Mouse (Mus musculus) intestine, embryonic 15.5 days (tissue): Measurements from ENCODE around the gene Cachd1. TPM values are rescaled to one million over a fixed set of nuclear protein-coding genes. Genes with fewer than 3 reads are reported as not detected.

Experiments
- ATAC-seq: fragments of 200-750 bp; cut with Nextera tagmentation; 2 replicates; pipeline ENCODE4 v1.8.0; 2017; ENCODE audit warnings: moderate TSS enrichment, moderate library complexity
- H3K27ac ChIP-seq: fragments of 300-500 bp; sonication (generic); 2 replicates; pipeline ENCODE4 v1.5.1; 2015; ENCODE audit warnings: mild to moderate bottlenecking, inconsistent platforms
- H3K27me3 ChIP-seq: fragments of 300-500 bp; sonication (generic); replicated peaks from 2 replicates; pipeline ENCODE4 v1.6.1; 2015; ENCODE audit warnings: inconsistent platforms
- H3K36me3 ChIP-seq: fragments of 300-500 bp; sonication (generic); 2 replicates; pipeline ENCODE4 v1.6.1; 2015; ENCODE audit warnings: inconsistent platforms
- H3K4me1 ChIP-seq: fragments of 300-500 bp; sonication (generic); replicated peaks from 2 replicates; pipeline ENCODE4 v1.6.1; 2015; ENCODE audit warnings: inconsistent platforms
- H3K4me2 ChIP-seq: fragments of 300-500 bp; sonication (generic); replicated peaks from 2 replicates; pipeline ENCODE4 v1.6.1; 2015; ENCODE audit warnings: mild to moderate bottlenecking, inconsistent platforms
- H3K4me3 ChIP-seq: fragments of 300-500 bp; sonication (generic); replicated peaks from 2 replicates; pipeline ENCODE4 v1.5.1; 2015; ENCODE audit warnings: inconsistent platforms
- H3K9ac ChIP-seq: fragments of 300-500 bp; sonication (generic); 2 replicates; pipeline ENCODE4 v1.6.1; 2015; ENCODE audit warnings: inconsistent platforms
- H3K9me3 ChIP-seq: fragments of 300-500 bp; sonication (generic); 2 replicates; pipeline ENCODE4 v1.6.1; 2016; ENCODE audit warnings: inconsistent platforms
- WGBS: fragments of 180-500 bp; shearing (Covaris S2); methylation state at CpG from one replicate; pipeline ENCODE4 v1.1.7; 2015; 5-methylcytosine and 5-hydroxymethylcytosine counted together
- polyA plus RNA-seq: library from polyadenylated mRNA; unstranded; fragments of >200 nt; fragmentation: Nextera tagmentation; extraction: Ambion mirVana; gene quantifications from 2 replicates; pipeline ENCODE4 v1.2.1, GENCODE M21; 2015

The Cachd1 gene
- 13.4 and 16.7 TPM in 2 replicates for polyA plus RNA-seq

DNA sequence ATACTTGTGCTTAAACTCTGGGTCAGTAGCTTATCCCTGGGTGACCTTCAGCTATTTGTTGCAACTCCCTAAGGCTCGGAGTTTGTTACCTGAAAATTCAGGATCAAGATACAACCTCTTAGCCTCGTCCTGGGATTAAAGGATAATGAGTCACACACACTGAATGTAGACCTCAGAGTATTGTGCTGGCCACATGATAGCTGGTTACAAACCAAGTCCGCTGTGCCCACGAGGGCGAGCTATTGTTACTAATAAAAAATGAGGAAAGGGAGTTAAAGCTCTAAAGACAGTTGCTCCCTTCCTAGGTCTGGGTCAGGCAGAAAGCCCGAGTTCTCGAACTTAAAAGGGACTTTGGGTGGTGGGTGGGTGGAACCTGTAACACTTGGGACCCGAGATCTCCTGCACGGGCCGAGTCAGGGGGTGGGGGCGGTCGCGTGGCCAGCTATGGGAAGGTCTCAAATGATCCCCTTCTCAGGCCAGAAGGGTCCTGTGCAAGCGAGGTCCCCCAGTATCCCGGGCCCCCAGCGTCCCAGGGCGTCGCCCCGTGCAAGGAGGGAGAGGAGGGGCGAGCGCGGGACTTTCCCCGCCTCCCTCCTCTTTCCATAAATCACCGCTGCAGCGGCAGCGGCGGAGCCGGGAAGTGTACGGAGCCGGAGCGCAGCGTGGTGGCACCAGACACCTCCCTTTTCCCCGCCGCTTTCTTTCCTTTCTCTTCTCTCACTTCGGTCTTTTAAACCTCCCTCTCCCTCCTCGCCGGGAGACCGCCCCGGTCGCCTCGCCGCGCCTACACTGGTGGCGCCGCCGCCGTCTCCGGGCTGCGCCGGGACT lies at the start of gene Cachd1:
TSS of gene Cachd1 (plus strand) at position 633 of the 828 bp plus-strand sequence.
- 1% methylated on average over 50 of the region's 50 CpGs for WGBS
- ATAC-seq: peak; percentile 91
- no peaks in the 10 kb centered on the region for H3K9me3 ChIP-seq

DNA sequence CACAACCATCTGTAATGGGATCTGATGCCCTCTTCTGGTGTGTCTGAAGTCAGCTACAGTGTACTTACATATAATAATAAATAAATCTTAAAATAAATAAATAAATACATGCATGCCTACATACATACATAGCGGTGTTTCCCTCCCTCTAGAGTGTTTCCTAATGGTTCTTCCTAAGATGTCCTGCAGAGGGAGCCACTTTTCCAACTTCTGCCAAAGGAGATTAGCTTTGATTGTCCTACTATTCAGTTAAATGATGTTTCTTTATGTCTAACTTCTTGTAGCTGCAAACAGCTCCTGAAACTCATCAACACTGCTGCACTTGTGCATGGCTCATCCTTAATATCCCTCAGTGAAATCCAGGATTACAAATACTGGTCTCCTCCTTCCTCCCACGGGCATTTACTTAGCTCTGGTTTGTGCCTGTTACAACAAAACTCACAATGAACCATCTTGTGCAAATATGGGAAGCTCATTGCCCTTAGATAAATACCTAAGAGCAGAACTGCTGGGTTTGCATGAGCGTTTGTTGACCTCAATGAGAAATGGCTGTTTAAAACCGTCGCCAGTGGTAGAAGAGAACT lies 47.5 kb upstream of the Cachd1 start:
- H3K36me3 ChIP-seq: no peaks in the 10 kb centered on the region
- 62% methylated on average over 5 of the region's 5 CpGs for WGBS

More for the DNA sequence above, at the start of gene Cachd1:
- H3K36me3 ChIP-seq: no peaks in the 10 kb centered on the region
- peak within 1 kb of the TSS; percentile 90 for H3K4me2 ChIP-seq
- H3K27me3 ChIP-seq: no peaks in the 10 kb centered on the region
- H3K27ac ChIP-seq: peak within 1 kb of the TSS; percentile 90
- H3K9ac ChIP-seq: peak within 1 kb of the TSS; percentile 91
- H3K4me1 ChIP-seq: peaks cover 13% of the 10 kb centered on the region; the same call in 1 of the 2 replicates
- peak within 1 kb of the TSS; percentile 94 for H3K4me3 ChIP-seq

DNA sequence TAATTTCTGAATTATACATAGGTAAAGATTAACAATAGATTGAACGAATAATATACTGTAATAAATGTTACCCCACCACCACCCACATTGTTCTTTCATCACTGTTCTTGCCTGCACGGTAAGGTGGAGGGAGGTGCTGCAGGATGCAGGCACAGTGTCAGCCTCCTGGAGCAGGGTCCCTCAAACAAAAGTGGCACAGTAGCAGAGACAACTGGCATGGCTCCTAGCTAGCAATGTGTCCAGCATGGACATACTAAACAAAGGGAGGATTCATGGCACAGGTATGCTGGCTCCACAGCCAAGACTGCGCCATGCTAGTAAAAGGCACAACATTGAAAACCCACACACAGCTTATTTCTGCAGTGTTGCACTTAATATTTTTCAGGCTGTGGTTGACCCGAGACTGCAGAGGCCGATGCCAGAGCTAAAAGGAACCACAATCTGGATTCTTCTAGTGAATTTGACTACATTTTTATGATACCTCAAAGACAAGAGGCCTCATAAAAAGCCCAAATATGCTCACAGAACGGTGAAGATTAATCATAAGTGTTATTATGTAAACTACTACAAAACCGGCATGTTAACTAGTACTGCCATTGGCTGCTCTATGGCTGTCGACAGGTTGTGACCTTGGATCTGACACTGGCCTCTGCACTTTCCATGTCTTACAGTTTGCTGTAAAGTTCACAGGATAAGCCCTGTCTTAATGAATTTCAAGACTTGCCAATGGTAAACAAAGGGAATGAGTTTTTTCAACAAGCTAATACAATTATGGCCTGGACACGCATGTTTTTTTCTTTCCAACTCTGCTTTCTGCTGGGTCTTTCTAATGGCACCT lies 41.2 kb upstream of the Cachd1 start:
- no peak overlapping the region for H3K4me2 ChIP-seq
- H3K27me3 ChIP-seq: no peaks in the 10 kb centered on the region
- ATAC-seq: no peak
- H3K27ac ChIP-seq: no peak overlapping the region
- H3K4me3 ChIP-seq: no peak overlapping the region
- H3K4me1 ChIP-seq: no peaks in the 10 kb centered on the region
- no peaks in the 10 kb centered on the region for H3K36me3 ChIP-seq
- no peak overlapping the region for H3K9ac ChIP-seq
- H3K9me3 ChIP-seq: no peaks in the 10 kb centered on the region
- 78% methylated on average over 9 of the region's 9 CpGs for WGBS

More for the DNA sequence above, 47.5 kb upstream of the Cachd1 start:
- ATAC-seq: no peak
- Histone ChIP-seq H3K4me2 (no peak overlapping the region), H3K27ac (no peak overlapping the region), H3K4me3 (no peak overlapping the region), H3K9ac (no peak overlapping the region), H3K4me1 (no peaks in the 10 kb centered on the region), H3K27me3 (no peaks in the 10 kb centered on the region), H3K9me3 (no peaks in the 10 kb centered on the region)

DNA sequence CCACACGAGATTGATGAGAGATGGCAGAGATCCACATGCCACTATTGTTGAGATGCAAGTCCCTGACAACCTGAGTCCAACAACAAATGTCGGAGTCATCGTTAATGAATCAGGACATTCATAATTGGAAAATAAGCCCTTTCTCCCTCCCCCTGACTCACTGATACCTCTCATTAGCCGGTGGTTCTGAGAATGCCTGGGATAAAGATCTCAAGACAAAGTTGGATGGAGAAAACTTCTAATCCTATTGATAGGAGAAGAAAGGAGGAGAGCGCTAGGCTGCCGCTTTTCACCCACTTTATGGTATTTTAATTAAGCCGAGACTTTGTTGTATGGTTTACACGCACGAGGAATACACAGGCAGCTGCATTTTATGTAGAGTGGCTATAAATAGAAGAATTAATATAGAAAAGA lies 40.5 kb upstream of the Cachd1 start:
- H3K27ac ChIP-seq: no peak overlapping the region
- H3K9me3 ChIP-seq: no peaks in the 10 kb centered on the region
- H3K9ac ChIP-seq: no peak overlapping the region
- H3K4me1 ChIP-seq: no peaks in the 10 kb centered on the region
- H3K4me3 ChIP-seq: no peak overlapping the region
- whole genome bisulfite sequencing: 86% methylated on average over 9 of the region's 9 CpGs
- ATAC-seq: no peak
- H3K36me3 ChIP-seq: no peaks in the 10 kb centered on the region
- H3K4me2 ChIP-seq: no peak overlapping the region
- H3K27me3 ChIP-seq: no peaks in the 10 kb centered on the region

DNA sequence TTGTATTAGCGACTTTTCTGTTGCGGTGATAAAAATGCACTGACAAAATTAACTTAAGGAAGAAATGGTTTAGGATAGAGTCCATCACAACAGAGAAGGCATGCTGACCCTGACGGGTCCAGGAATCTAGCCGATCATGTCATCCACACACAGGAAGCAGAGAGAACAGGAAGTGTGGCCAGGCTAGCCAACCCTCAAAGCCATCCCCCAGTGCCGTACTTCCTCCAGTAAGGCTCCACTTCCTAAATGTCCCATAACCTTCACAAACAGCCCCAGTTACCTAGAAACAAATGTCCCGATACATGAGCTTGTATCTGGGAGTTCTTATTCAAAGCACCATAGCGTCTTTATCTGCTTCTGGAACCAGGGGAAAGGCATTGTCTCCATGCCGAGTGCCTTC lies 32.9 kb upstream of the Cachd1 start:
- no peaks in the 10 kb centered on the region for H3K9me3 ChIP-seq
- 83% methylated on average over 8 of the region's 8 CpGs for WGBS
- H3K4me3 ChIP-seq: no peak overlapping the region
- H3K36me3 ChIP-seq: no peaks in the 10 kb centered on the region
- no peaks in the 10 kb centered on the region for H3K27me3 ChIP-seq
- no peak for ATAC-seq
- no peak overlapping the region for H3K4me2 ChIP-seq
- H3K27ac ChIP-seq: no peak overlapping the region
- H3K9ac ChIP-seq: no peak overlapping the region
- H3K4me1 ChIP-seq: no peaks in the 10 kb centered on the region

DNA sequence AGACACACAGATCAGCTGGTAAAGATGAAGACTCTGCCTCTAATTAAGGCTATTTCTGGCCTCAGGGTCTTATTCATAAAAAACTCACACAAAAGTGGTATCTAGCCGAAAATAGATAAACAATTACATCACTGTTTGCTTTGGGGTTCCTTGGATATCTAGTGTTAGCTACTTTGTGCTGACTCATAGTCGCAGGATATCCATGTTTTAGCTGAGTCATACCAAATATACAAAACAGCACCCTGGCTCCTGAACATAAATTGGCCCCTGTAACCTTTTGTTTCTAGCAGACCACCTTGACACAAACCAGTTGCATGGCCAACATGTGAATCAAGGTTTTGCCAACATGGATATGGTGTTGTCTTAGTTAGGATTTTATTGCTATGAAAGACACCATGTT lies 24.2 kb upstream of the Cachd1 start:
- H3K4me2 ChIP-seq: no peak overlapping the region
- no peak overlapping the region for H3K9ac ChIP-seq
- no peak for ATAC-seq
- WGBS: 59% methylated on average over 2 of the region's 2 CpGs
- no peaks in the 10 kb centered on the region for H3K27me3 ChIP-seq
- no peaks in the 10 kb centered on the region for H3K36me3 ChIP-seq
- H3K9me3 ChIP-seq: no peaks in the 10 kb centered on the region
- no peak overlapping the region for H3K27ac ChIP-seq
- no peaks in the 10 kb centered on the region for H3K4me1 ChIP-seq
- no peak overlapping the region for H3K4me3 ChIP-seq

DNA sequence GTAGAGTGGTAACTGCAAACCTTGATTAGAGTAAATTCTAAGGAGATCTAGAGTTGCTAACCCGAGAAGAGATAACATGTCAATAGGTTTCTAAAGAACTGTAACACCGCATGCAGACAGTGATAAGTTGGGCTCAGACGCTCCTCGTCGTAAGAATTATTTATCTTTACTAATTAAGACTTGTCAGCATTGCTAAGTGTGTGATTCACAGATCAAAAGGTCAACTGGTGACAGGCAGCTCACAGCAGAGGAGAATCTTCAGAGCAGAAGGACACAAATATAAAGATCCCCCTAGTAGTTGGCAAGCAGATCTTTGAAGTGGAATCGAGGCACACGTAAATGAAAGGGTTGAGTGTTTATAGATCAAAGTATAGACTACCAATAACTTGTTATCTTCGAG lies 20.8 kb upstream of the Cachd1 start:
- WGBS: 51% methylated on average over 8 of the region's 8 CpGs
- H3K4me3 ChIP-seq: no peak overlapping the region
- H3K4me1 ChIP-seq: no peaks in the 10 kb centered on the region
- H3K9me3 ChIP-seq: no peaks in the 10 kb centered on the region
- H3K27me3 ChIP-seq: no peaks in the 10 kb centered on the region
- no peak overlapping the region for H3K4me2 ChIP-seq
- H3K36me3 ChIP-seq: no peaks in the 10 kb centered on the region
- ATAC-seq: no peak
- H3K9ac ChIP-seq: no peak overlapping the region
- no peak overlapping the region for H3K27ac ChIP-seq

DNA sequence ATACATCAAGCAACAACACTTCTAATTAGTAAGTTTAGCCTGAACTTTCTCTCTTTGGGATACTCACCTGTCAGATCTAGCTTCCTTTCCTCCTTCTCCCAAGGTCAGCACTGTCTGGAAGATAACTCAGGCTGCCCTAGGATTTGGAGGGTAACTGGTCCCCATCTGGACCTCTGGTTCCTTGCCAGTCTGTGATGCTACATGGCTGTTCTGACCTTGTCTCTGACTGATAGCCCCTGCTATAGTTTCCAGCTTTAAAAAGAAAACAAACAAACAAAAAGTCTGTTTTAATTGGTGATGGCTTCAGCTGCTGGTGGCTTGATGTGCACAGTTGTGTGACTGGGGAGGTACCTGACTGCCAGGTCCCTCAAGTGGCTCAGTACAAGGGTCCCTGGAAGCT lies 20.0 kb upstream of the Cachd1 start:
- Histone ChIP-seq H3K4me1 (no peaks in the 10 kb centered on the region), H3K36me3 (no peaks in the 10 kb centered on the region), H3K4me2 (no peak overlapping the region), H3K27ac (no peak overlapping the region), H3K4me3 (no peak overlapping the region), H3K9ac (no peak overlapping the region), H3K27me3 (no peaks in the 10 kb centered on the region), H3K9me3 (no peaks in the 10 kb centered on the region)
- no peak for ATAC-seq

DNA sequence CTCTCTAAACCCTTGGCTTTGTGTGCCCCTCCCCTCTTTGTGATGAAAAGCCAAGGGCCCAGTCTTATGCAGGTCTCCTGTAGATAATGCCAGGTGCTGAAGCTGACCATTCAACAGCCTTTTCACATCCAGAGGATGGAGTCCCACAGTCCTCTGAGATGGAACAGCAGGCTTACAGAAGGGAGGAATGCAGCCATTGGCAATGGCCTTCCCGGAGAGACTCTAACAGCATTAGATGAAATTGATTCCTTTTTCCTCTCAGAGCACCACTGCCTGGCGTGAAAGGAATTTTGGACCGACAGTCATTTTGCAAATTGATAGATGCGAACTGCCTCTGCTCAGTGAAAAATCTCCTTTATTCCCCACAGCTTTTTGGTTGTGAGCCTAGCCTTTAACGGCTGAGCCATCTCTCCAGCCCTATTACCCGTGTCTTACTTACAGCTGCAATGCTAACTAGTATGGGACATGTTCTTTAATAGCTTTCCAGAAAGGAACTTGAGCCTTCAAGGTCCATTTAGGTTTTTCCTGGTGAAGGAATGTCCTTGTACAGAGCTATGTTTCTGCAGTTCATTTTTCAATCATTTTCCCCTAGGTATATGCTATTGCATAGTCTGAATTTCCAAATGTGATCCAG lies 18.1 kb upstream of the Cachd1 start:
- H3K9me3 ChIP-seq: no peaks in the 10 kb centered on the region
- no peak overlapping the region for H3K4me2 ChIP-seq
- no peak for ATAC-seq
- H3K27ac ChIP-seq: no peak overlapping the region
- H3K27me3 ChIP-seq: no peaks in the 10 kb centered on the region
- H3K9ac ChIP-seq: no peak overlapping the region
- no peak overlapping the region for H3K4me3 ChIP-seq
- 88% methylated on average over 6 of the region's 6 CpGs for WGBS
- H3K4me1 ChIP-seq: no peaks in the 10 kb centered on the region
- no peaks in the 10 kb centered on the region for H3K36me3 ChIP-seq

DNA sequence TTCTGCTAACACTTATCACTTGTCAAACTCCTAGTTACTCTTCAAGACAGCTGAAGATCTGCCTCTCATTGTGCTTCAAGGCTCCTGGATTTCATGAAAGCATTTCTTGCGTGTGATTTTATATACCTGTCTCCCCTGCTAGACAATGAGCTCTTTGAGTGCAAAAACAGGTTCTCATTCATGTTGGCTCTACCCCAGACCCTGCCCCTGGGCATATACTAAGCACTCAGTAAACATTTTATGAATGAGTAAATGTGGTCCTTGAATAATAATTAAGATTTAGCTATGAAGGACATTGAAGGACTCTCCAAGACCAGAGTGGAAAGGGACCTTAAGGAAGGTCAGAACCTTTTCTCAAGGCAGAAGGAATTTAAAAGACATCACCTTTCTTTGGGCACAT lies 16.9 kb upstream of the Cachd1 start:
- Histone ChIP-seq H3K4me2 (no peak overlapping the region), H3K4me1 (no peaks in the 10 kb centered on the region), H3K4me3 (no peak overlapping the region), H3K36me3 (no peaks in the 10 kb centered on the region), H3K27me3 (no peaks in the 10 kb centered on the region), H3K9me3 (no peaks in the 10 kb centered on the region), H3K27ac (no peak overlapping the region), H3K9ac (no peak overlapping the region)
- no peak for ATAC-seq
- WGBS: 69% methylated on average over 1 of the region's 1 CpGs

DNA sequence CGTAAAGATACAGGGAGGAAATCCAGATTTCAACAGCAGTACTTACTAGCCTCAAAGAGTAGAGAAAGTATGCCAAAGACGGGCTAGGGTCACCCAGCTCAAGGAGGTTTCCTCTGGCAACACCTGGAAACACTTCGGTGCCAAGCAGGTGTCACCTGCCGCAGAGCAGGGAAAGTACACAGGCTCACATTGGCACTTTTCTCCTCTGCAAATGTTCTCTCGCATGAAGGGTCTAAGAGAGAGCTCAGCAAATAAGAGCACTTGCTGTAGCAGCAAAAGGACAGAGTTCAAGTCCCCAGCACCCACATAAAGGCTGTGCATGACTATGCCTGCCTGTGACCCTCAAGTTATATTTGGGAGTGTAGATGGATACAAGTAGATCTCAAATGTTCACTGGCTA lies 16.1 kb upstream of the Cachd1 start:
- H3K36me3 ChIP-seq: no peaks in the 10 kb centered on the region
- WGBS: 88% methylated on average over 5 of the region's 5 CpGs
- H3K27ac ChIP-seq: no peak overlapping the region
- ATAC-seq: no peak
- H3K4me1 ChIP-seq: no peaks in the 10 kb centered on the region
- no peak overlapping the region for H3K4me3 ChIP-seq
- no peaks in the 10 kb centered on the region for H3K9me3 ChIP-seq
- no peaks in the 10 kb centered on the region for H3K27me3 ChIP-seq
- H3K9ac ChIP-seq: no peak overlapping the region
- no peak overlapping the region for H3K4me2 ChIP-seq

DNA sequence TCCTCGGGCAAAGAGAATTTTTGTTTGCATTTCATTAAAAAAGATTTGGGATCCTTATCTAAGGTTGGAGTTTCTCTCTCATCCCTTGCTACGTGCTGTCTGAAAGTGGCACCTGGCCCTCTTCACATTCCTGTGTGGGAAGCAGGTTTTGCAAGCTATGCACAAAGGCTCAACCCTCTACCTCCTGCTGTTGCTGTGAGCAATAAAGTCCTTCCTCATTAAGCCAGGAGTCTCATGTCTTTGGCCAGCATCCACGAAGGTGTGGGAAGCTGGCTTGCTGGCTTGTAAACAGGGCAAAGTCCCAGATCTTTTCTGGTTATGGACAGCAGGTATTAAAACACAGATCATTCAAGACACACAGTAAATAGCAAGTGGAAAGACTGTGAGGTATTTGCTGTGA lies 7.9 kb upstream of the Cachd1 start:
- no peak overlapping the region for H3K4me3 ChIP-seq
- H3K36me3 ChIP-seq: no peaks in the 10 kb centered on the region
- H3K4me1 ChIP-seq: no peaks in the 10 kb centered on the region
- no peak overlapping the region for H3K4me2 ChIP-seq
- WGBS: 21% methylated on average over 3 of the region's 3 CpGs
- H3K9me3 ChIP-seq: no peaks in the 10 kb centered on the region
- H3K27me3 ChIP-seq: no peaks in the 10 kb centered on the region
- H3K9ac ChIP-seq: no peak overlapping the region
- no peak overlapping the region for H3K27ac ChIP-seq
- peak; percentile 90 for ATAC-seq
